Mouse (Mus musculus): ENCODE measurements at regions not wholly inside any gene's neighbourhood (a gene's known extent, or its start where the extent isn't known, plus 50 kb on each side); places are given as distances from the start of the nearest gene placed in this dataset.
"Not testable (repeated sequence)": the region's sequence is repeated elsewhere in the genome, so short reads cannot be mapped to it uniquely, and the experiment has no call there.

GRCm38 (mm10) chr9:72192051-72192952 is 80.6 kb upstream of the Tcf12 start:
- H3K9ac ChIP-seq (ENCODE audit: low read length): no peak overlapping the region
- peak; percentile 93 for TF ChIP-seq CTCF (IDR thresholded peaks at IDR 0.05; ENCODE audit: low read depth)
- no peak for TF ChIP-seq EP300 (optimal IDR thresholded peaks at IDR 0.05)
- no peak overlapping the region for H3K4me3 ChIP-seq (ENCODE audit: low read depth, low read length)
- H3K4me2 ChIP-seq (replicated peaks; ENCODE audit: low read depth): no peak overlapping the region
- H3K27ac ChIP-seq (replicated peaks): no peak overlapping the region
- H3K36me3 ChIP-seq (ENCODE audit: control insufficient read depth, insufficient read depth, low read length): no peaks in the 10 kb centered on the region
- no peaks in the 10 kb centered on the region for H3K9me3 ChIP-seq (ENCODE audit: control insufficient read depth, low read length)
- H3K27me3 ChIP-seq (ENCODE audit: control insufficient read depth, insufficient read depth, low read length): no peaks in the 10 kb centered on the region
- H3K4me1 ChIP-seq (replicated peaks; ENCODE audit: control insufficient read depth, insufficient read depth): no peaks in the 10 kb centered on the region
- ATAC-seq (ENCODE audit: low FRiP score, low TSS enrichment) (no peak), DNase-seq (ENCODE audit: low spot score) (peak; percentile 57)
- 47% methylated on average over 8 of the region's 8 CpGs for WGBS

DNA sequence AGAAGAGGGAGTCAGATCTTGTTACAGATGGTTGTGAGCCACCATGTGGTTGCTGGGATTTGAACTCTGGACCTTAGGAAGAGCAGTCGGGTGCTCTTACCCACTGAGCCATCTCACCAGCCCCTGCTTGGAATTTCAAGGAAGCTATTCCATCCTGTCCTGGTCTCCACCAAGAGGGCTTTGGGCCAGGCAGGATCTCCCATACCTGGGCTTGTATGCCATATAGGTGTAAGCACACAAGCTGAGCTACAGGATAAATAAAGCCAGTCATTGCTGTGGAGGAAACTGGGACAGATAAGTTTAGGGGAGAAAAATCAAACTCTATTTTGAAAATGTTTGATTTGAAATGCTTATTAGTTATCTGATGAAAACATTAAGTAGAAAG is 81.3 kb upstream of the Tcf12 start:
- ATAC-seq (ENCODE audit: low FRiP score, low TSS enrichment); H3K27me3 ChIP-seq (ENCODE audit: control insufficient read depth, insufficient read depth, low read length); DNase-seq (ENCODE audit: low spot score); H3K4me2 ChIP-seq (replicated peaks; ENCODE audit: low read depth); H3K27ac ChIP-seq (replicated peaks); H3K9ac ChIP-seq (ENCODE audit: low read length); H3K4me1 ChIP-seq (replicated peaks; ENCODE audit: control insufficient read depth, insufficient read depth); H3K4me3 ChIP-seq (ENCODE audit: low read depth, low read length); H3K36me3 ChIP-seq (ENCODE audit: control insufficient read depth, insufficient read depth, low read length); H3K9me3 ChIP-seq (ENCODE audit: control insufficient read depth, low read length): not testable (repeated sequence)
- WGBS: 80% methylated on average over 1 of the region's 1 CpGs

- Histone ChIP-seq H3K4me1 (replicated peaks; ENCODE audit: control insufficient read depth, insufficient read depth) (no peaks in the 10 kb centered on the region), H3K27me3 (ENCODE audit: control insufficient read depth, insufficient read depth, low read length) (no peaks in the 10 kb centered on the region), H3K9me3 (ENCODE audit: control insufficient read depth, low read length) (no peaks in the 10 kb centered on the region), H3K27ac (replicated peaks) (no peak overlapping the region), H3K9ac (ENCODE audit: low read length) (no peak overlapping the region), H3K4me3 (ENCODE audit: low read depth, low read length) (no peak overlapping the region), H3K36me3 (ENCODE audit: control insufficient read depth, insufficient read depth, low read length) (no peaks in the 10 kb centered on the region), H3K4me2 (replicated peaks; ENCODE audit: low read depth) (no peak overlapping the region)
- 44% methylated on average over 3 of the region's 3 CpGs for WGBS
- TF ChIP-seq EP300 (optimal IDR thresholded peaks at IDR 0.05) (no peak), CTCF (IDR thresholded peaks at IDR 0.05; ENCODE audit: low read depth) (no peak)
- no peak for ATAC-seq (ENCODE audit: low FRiP score, low TSS enrichment)
- no peak for DNase-seq (ENCODE audit: low spot score)
These were observed 79.3 kb upstream of the Zfp280d start for GRCm38 (mm10) chr9:72195348-72195747.

DNA sequence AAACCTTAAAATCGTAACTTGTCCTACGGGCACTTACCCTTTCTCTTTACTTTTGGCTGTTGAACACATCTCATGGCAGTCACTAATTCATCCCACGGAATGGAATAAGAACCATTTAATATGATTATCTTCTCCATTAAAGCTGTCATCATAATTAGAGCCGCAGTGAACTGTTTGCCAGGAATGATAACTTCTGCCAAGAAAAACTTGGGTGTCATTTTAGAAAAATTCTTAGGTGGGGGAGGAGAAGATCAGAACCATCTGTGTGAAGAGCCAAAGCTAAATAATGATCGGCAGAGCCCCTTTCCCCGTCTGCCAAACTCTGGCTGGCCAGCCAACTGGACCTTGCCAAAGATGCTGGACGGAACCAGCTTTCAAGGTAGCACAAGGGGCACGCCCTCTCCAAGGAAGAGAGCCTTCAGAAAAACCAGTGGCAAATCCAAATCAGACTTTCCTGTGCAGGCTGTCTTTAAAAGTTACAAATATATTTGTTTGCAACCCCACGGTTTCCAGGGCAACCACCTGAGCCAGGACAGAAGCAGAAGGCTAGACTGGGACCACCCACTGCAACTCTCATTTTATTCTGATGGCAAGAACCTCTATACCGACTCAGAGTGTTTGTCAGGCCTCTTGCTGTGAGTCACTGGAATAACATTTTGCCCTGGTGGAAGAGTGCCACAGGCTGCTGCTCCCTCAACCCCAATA is 77.9 kb upstream of the Zfp280d start:
- Histone ChIP-seq H3K27ac (replicated peaks) (no peak overlapping the region), H3K4me3 (ENCODE audit: low read depth, low read length) (no peak overlapping the region), H3K27me3 (ENCODE audit: control insufficient read depth, insufficient read depth, low read length) (no peaks in the 10 kb centered on the region), H3K9ac (ENCODE audit: low read length) (no peak overlapping the region), H3K4me2 (replicated peaks; ENCODE audit: low read depth) (no peak overlapping the region), H3K9me3 (ENCODE audit: control insufficient read depth, low read length) (no peaks in the 10 kb centered on the region), H3K4me1 (replicated peaks; ENCODE audit: control insufficient read depth, insufficient read depth) (no peaks in the 10 kb centered on the region), H3K36me3 (ENCODE audit: control insufficient read depth, insufficient read depth, low read length) (no peaks in the 10 kb centered on the region)
- DNase-seq (ENCODE audit: low spot score) (no peak), ATAC-seq (ENCODE audit: low FRiP score, low TSS enrichment) (no peak)
- no peak for TF ChIP-seq CTCF (IDR thresholded peaks at IDR 0.05; ENCODE audit: low read depth)
- 63% methylated on average over 10 of the region's 10 CpGs for WGBS

- Histone ChIP-seq H3K9me3 (ENCODE audit: control insufficient read depth, low read length) (no peaks in the 10 kb centered on the region), H3K27ac (replicated peaks) (no peak overlapping the region), H3K4me2 (replicated peaks; ENCODE audit: low read depth) (no peak overlapping the region), H3K4me1 (replicated peaks; ENCODE audit: control insufficient read depth, insufficient read depth) (no peaks in the 10 kb centered on the region), H3K27me3 (ENCODE audit: control insufficient read depth, insufficient read depth, low read length) (no peaks in the 10 kb centered on the region), H3K9ac (ENCODE audit: low read length) (no peak overlapping the region), H3K36me3 (ENCODE audit: control insufficient read depth, insufficient read depth, low read length) (no peaks in the 10 kb centered on the region), H3K4me3 (ENCODE audit: low read depth, low read length) (no peak overlapping the region)
- ATAC-seq (ENCODE audit: low FRiP score, low TSS enrichment) (no peak), DNase-seq (ENCODE audit: low spot score) (no peak)
- no peak for TF ChIP-seq CTCF (IDR thresholded peaks at IDR 0.05; ENCODE audit: low read depth)
- TF ChIP-seq EP300 (optimal IDR thresholded peaks at IDR 0.05): no peak
- WGBS: 72% methylated on average over 11 of the region's 11 CpGs
These were observed 77.3 kb upstream of the Zfp280d start for GRCm38 (mm10) chr9:72197331-72197732.

- H3K4me2 ChIP-seq (replicated peaks; ENCODE audit: low read depth): no peak overlapping the region
- no peaks in the 10 kb centered on the region for H3K9me3 ChIP-seq (ENCODE audit: control insufficient read depth, low read length)
- no peak for ATAC-seq (ENCODE audit: low FRiP score, low TSS enrichment)
- no peaks in the 10 kb centered on the region for H3K27me3 ChIP-seq (ENCODE audit: control insufficient read depth, insufficient read depth, low read length)
- 91% methylated on average over 5 of the region's 5 CpGs for WGBS
- H3K27ac ChIP-seq (replicated peaks): no peak overlapping the region
- H3K4me3 ChIP-seq (ENCODE audit: low read depth, low read length): no peak overlapping the region
- TF ChIP-seq CTCF (IDR thresholded peaks at IDR 0.05; ENCODE audit: low read depth) (no peak), EP300 (optimal IDR thresholded peaks at IDR 0.05) (no peak)
- no peak overlapping the region for H3K9ac ChIP-seq (ENCODE audit: low read length)
- DNase-seq (ENCODE audit: low spot score): no peak
- H3K4me1 ChIP-seq (replicated peaks; ENCODE audit: control insufficient read depth, insufficient read depth): no peaks in the 10 kb centered on the region
- no peaks in the 10 kb centered on the region for H3K36me3 ChIP-seq (ENCODE audit: control insufficient read depth, insufficient read depth, low read length)
These were observed 75.7 kb upstream of the Zfp280d start for GRCm38 (mm10) chr9:72198976-72199375.
